Mouse (Mus musculus) hindbrain, embryonic 11.5 days (tissue): Measurements from ENCODE around the gene Cyb5d1. TPM values are rescaled to one million over a fixed set of nuclear protein-coding genes. Genes with fewer than 3 reads are reported as not detected.

ENCODE experiments used
- ATAC-seq: fragments of 200-750 bp; cut with Nextera tagmentation; 2 replicates; pipeline ENCODE4 v1.8.0; 2017; ENCODE audit warnings: mild to moderate bottlenecking, moderate TSS enrichment, moderate library complexity; ENCODE audit not compliant: low FRiP score
- DNase-seq: peaks from one replicate; pipeline ENCODE4 v3.0.0-alpha.2; 2015; ENCODE audit warnings: low spot score
- H3K27ac ChIP-seq: fragments of 300-500 bp; sonication (generic); 2 replicates; pipeline ENCODE4 v1.5.1; 2014; ENCODE audit warnings: mild to moderate bottlenecking, low read depth, low read length
- H3K27me3 ChIP-seq: fragments of 300-500 bp; sonication (generic); 2 replicates; pipeline ENCODE4 v1.6.1; 2014; ENCODE audit warnings: mild to moderate bottlenecking, low read length, moderate library complexity, mixed read lengths; ENCODE audit not compliant: control insufficient read depth, insufficient read depth
- H3K36me3 ChIP-seq: fragments of 300-500 bp; sonication (generic); 2 replicates; pipeline ENCODE4 v1.6.1; 2014; ENCODE audit warnings: mild to moderate bottlenecking, low read length, moderate library complexity, mixed read lengths; ENCODE audit not compliant: control insufficient read depth, insufficient read depth
- H3K4me1 ChIP-seq: fragments of 300-500 bp; sonication (generic); replicated peaks from 2 replicates; pipeline ENCODE4 v1.6.1; 2014; ENCODE audit warnings: low read length, mixed read lengths; ENCODE audit not compliant: control insufficient read depth, insufficient read depth
- H3K4me2 ChIP-seq: fragments of 300-500 bp; sonication (generic); replicated peaks from 2 replicates; pipeline ENCODE4 v1.6.1; 2014; ENCODE audit warnings: mild to moderate bottlenecking, low read depth, low read length
- H3K4me3 ChIP-seq: fragments of 300-500 bp; sonication (generic); 2 replicates; pipeline ENCODE4 v1.5.1; 2014; ENCODE audit warnings: low read depth, low read length
- H3K9ac ChIP-seq: fragments of 300-500 bp; sonication (generic); 2 replicates; pipeline ENCODE4 v1.6.1; 2014; ENCODE audit warnings: low read depth, low read length
- H3K9me3 ChIP-seq: fragments of 300-500 bp; sonication (generic); 2 replicates; pipeline ENCODE4 v1.6.1; 2016; ENCODE audit warnings: low read length; ENCODE audit not compliant: control insufficient read depth
- WGBS: fragments of 180-500 bp; shearing (Covaris S2); extraction: QIAGEN DNeasy Blood & Tissue Kit; methylation state at CpG from one replicate; pipeline ENCODE4 v1.1.7; 2014; 5-methylcytosine and 5-hydroxymethylcytosine counted together
- polyA plus RNA-seq: library from polyadenylated mRNA; unstranded; fragments of >200 nt; fragmentation: Nextera tagmentation; extraction: Ambion mirVana; gene quantifications from 2 replicates; pipeline ENCODE4 v1.2.1, GENCODE M21; 2014

Cyb5d1 gene
- polyA plus RNA-seq, 1 experiment from 2014 or later, result 32.7 TPM

DNA sequence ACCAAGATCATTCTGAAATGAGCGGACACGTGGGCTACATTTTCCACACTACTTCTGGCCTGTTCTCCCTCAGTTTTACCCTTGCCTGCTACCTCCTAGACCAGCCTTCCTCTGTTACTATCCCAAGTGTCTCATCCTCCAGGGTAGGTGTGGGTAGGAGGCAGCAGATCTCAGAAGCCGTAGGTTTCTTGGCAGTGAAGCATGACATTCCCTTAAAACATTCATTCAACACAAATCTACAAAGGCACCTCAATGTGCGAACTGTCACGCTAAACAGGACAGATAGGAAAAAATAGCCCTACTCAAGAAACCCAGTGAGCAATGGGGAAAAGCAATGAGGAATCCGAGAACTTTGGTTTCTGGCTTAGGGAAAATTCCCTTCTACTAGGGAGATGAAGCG is 17.1 kb upstream of the Cyb5d1 start:
- Histone ChIP-seq H3K4me3 (peak overlapping the region; percentile 88), H3K27me3 (no peaks in the 10 kb centered on the region), H3K9ac (peak overlapping the region; percentile 95; the same call in 1 of the 2 replicates), H3K4me1 (peaks cover 28% of the 10 kb centered on the region), H3K36me3 (peaks cover 3% of the 10 kb centered on the region; the same call in 1 of the 2 replicates), H3K27ac (peak overlapping the region; percentile 98), H3K4me2 (peak overlapping the region; percentile 99), H3K9me3 (no peaks in the 10 kb centered on the region)
- 65% methylated on average over 7 of the region's 7 CpGs for WGBS
- ATAC-seq (no peak), DNase-seq (no peak)

DNA sequence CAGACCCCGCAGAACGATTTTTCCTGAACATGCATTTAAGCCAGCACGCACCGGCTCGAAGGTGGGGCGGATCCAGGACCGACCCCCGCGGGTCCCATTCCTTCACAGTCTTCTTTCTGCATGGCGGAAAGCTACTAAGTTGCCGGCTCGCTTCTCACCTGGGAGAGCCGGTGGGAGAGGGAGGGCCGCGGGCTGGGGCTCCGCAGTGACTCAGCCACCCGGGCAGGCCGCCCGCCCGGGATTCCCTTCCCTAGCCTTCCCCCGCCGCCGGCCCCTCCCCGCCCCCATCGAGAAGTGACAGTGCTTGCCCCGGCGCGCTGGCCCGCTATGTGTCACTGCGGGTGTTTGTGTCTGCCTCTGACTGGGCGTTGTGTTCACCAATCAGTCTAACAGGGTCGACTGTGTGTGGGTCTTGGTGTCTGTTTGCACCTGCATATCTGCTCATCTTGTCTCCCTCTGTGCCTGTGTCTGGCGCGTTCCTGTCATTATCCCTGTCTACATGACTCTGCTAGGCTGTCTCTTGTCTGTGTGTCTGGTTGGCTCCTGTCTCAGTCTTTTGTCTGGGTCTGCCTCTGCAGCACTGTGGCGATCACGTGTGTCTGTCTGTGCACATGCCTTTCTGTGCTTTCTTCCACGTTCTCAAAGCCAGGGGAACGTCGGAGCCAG is 16.2 kb upstream of the Cyb5d1 start:
- peaks cover 3% of the 10 kb centered on the region; the same call in 1 of the 2 replicates for H3K36me3 ChIP-seq
- H3K4me2 ChIP-seq, result peak overlapping the region; percentile 99
- H3K27ac ChIP-seq, result peak overlapping the region; percentile 98
- WGBS, result under 1% methylated on average over 38 of the region's 39 CpGs
- ATAC-seq, result peak; percentile 7; the same call in 1 of the 2 replicates
- DNase-seq, result peak; percentile 75
- no peaks in the 10 kb centered on the region for H3K27me3 ChIP-seq
- peak overlapping the region; percentile 88 for H3K4me3 ChIP-seq
- peak overlapping the region; percentile 95 for H3K9ac ChIP-seq
- no peaks in the 10 kb centered on the region for H3K9me3 ChIP-seq
- peaks cover 26% of the 10 kb centered on the region for H3K4me1 ChIP-seq

DNA sequence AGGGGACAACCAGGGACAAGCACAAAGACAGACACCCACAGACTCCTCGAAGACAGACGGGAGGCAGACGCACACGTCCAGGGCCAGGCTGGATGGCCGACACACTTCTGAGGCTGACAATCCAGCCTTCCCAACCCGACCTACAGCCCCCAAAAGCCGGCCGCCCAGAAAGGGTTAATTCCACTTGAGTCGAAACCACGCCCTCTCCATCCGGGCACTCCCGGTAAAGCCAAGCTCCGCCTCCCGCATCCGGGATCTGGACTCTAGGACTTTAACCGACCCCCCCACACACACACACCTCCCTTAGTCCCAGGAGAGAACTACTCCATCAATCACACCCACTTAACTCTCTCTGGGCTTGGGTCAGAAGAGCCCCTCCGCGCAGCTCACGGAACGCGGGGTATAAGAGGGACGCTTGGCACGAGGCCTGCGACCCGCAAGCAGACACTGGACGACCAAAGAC is 15.7 kb upstream of the Cyb5d1 start:
- no peaks in the 10 kb centered on the region for H3K27me3 ChIP-seq
- ATAC-seq, result peak; percentile 63
- DNase-seq, result peak; percentile 100
- peak overlapping the region; percentile 98 for H3K27ac ChIP-seq
- peak overlapping the region; percentile 88 for H3K4me3 ChIP-seq
- WGBS, result 0% methylated on average over 26 of the region's 26 CpGs
- H3K4me1 ChIP-seq, result peaks cover 26% of the 10 kb centered on the region
- peak overlapping the region; percentile 95 for H3K9ac ChIP-seq
- no peaks in the 10 kb centered on the region for H3K9me3 ChIP-seq
- H3K36me3 ChIP-seq, result peaks cover 7% of the 10 kb centered on the region; the same call in 1 of the 2 replicates
- peak overlapping the region; percentile 99 for H3K4me2 ChIP-seq

DNA sequence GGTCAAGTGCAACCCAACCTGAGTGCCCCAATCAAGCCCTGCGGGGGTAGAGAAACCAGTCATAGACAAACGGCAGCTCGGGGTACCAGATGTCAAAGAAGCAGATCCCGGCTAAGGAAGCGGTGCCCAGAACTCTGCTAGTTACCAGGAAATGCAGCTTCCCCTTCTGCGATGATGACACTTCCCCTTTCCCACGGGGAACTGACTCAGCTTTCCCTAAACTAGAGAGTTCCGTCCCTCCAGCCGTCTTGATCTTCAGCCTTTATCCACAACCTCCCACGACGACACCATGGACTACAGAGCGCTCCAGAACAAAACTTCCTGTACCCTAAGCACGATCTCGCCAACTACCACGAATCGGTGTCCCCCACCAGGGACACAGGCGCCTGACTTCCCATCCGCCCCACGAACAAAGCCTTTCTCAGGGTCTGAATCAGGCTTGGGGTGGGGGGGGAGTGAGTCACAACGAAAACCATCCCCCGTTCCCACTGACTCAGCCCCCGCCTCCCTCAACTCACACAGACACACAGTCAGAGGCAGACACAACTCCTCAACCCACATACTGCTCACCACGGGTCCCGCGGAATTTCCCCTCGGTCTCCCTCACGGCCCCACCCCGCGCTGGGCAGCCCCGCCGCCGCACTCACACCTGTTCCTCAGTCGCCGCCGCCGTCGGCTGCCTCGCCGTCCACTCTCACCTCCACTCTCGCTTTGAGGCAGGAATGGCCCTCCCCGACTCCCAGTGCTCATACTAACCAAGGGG is 15.1 kb upstream of the Cyb5d1 start:
- WGBS, result under 1% methylated on average over 40 of the region's 41 CpGs
- Histone ChIP-seq H3K4me3 (peak overlapping the region; percentile 88), H3K4me1 (peaks cover 26% of the 10 kb centered on the region), H3K4me2 (peak overlapping the region; percentile 99), H3K36me3 (peaks cover 10% of the 10 kb centered on the region), H3K9ac (peak overlapping the region; percentile 95), H3K27me3 (no peaks in the 10 kb centered on the region), H3K27ac (peak overlapping the region; percentile 98), H3K9me3 (no peaks in the 10 kb centered on the region)
- ATAC-seq (peak; percentile 0; the same call in 1 of the 2 replicates), DNase-seq (peak; percentile 64)

DNA sequence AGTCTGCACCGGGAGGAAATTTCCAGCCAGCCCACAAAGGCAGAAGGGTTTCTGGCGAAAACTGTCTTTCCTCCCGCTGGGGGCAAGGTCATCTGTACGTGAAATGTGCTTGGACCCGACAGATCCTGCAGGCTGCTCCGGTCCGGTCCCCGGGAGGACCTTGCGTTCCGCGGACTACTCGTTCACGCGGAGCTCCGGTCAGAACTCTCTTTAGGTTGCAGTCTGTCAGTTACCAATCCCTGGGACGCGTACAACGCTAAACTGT is 14.5 kb upstream of the Cyb5d1 start:
- Histone ChIP-seq H3K27me3 (no peaks in the 10 kb centered on the region), H3K4me2 (peak overlapping the region; percentile 99), H3K9me3 (no peaks in the 10 kb centered on the region), H3K4me3 (peak overlapping the region; percentile 88), H3K36me3 (peaks cover 15% of the 10 kb centered on the region), H3K4me1 (peaks cover 26% of the 10 kb centered on the region), H3K27ac (peak overlapping the region; percentile 98), H3K9ac (peak overlapping the region; percentile 95)
- DNase-seq (no peak), ATAC-seq (no peak)
- 0% methylated on average over 18 of the region's 18 CpGs for WGBS

DNA sequence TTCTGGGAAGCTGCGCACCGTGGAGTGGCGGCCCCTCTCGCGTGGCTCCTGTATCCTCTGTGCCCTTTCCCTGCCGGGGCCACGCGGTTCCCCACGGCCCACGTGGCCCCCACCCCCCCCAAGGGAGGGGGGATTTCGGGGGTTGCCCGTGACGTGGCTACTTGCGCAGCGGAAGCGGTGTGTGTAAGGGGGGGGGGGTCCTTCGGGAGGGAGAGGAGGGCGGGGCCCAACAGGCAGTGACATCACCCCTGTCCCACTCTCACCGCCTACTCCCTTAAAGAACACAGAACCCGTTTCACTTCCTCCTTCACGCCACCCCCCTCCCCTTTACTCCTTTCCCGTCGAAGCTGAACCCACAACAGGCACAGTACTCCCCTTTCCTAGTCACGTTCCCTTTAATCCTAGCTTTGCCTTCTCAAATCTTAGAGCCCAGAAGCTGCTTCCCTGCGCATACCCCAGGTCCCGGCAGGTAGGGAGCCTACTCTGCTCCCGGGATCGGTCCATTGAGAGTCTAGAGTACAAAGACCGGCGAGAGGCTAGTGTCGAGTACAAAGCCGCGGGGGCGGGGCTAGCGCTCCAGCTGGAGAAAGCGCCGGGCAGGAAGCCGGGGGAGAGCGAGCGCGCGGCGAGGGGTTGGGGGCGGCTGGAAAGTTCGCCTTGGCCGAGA is 14.1 kb upstream of the Cyb5d1 start:
- peak overlapping the region; percentile 88 for H3K4me3 ChIP-seq
- no peaks in the 10 kb centered on the region for H3K9me3 ChIP-seq
- H3K27me3 ChIP-seq, result no peaks in the 10 kb centered on the region
- H3K4me1 ChIP-seq, result peaks cover 26% of the 10 kb centered on the region
- peak overlapping the region; percentile 98 for H3K27ac ChIP-seq
- H3K36me3 ChIP-seq, result peaks cover 20% of the 10 kb centered on the region
- peak overlapping the region; percentile 99 for H3K4me2 ChIP-seq
- ATAC-seq (peak; percentile 45), DNase-seq (peak; percentile 91)
- H3K9ac ChIP-seq, result peak overlapping the region; percentile 95
- WGBS, result under 1% methylated on average over 38 of the region's 46 CpGs

DNA sequence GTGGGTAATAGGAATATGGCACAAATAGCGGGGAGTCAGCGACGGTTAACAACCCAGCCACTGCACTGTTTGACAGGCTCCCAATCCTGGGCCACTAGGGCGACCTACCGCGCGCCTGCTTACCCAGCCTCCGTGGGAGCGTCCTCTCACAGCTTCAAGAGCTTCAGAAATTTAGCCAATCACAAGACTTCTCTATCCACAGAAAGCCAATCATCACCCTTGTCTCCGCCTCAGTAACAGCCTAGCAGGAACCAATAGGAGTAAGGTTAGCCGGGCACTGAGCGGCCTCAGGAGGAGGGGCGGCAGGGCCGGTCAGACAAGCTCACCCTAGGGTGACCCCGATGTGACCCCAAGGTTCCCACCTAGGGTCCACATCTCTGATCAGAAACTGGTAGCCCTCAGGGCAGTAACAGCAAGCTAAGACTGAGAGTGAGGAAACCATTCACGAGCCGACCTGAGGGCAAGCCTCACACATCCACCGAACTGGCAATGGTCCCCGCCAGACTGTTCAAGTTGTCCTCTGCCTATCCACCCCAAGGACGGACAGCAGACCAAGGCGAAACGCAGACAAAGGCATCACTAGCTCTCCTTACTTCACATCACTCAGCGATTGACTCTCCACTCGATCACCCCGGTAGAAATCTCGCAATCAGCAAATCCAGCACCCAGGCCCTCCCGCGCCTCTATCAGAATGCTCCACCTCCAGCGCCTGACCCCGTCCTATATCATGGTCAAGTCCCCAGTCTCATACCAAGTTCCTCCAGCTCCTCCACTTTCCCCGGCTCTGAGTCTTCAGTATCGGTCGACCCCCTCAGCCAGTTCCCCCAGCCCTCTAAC is 13.3 kb upstream of the Cyb5d1 start:
- H3K27ac ChIP-seq, result peak overlapping the region; percentile 98
- peak overlapping the region; percentile 88 for H3K4me3 ChIP-seq
- under 1% methylated on average over 33 of the region's 33 CpGs for WGBS
- ATAC-seq, result peak; percentile 75
- no peaks in the 10 kb centered on the region for H3K9me3 ChIP-seq
- H3K36me3 ChIP-seq, result peaks cover 23% of the 10 kb centered on the region
- peak; percentile 80 for DNase-seq
- H3K4me1 ChIP-seq, result peaks cover 19% of the 10 kb centered on the region; the same call in 1 of the 2 replicates
- H3K4me2 ChIP-seq, result peak overlapping the region; percentile 99
- H3K9ac ChIP-seq, result peak overlapping the region; percentile 95
- no peaks in the 10 kb centered on the region for H3K27me3 ChIP-seq

DNA sequence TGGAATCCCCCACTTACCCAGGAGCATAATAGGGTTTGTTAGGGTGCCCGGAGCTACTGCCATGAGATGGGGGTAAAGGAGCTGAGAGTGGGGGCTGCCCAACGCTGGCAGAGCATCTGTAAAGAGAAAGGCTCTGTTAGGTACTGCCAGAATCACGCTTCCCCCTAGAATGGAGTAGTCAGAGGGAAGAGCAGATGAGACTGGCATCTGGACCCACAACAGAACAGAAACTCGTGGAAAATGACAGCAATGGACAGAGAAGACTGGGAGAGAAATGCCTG is 12.2 kb upstream of the Cyb5d1 start:
- Histone ChIP-seq H3K9me3 (no peaks in the 10 kb centered on the region), H3K4me2 (peak overlapping the region; percentile 99; the same call in 1 of the 2 replicates), H3K27ac (no peak overlapping the region), H3K4me1 (peaks cover 15% of the 10 kb centered on the region; the same call in 1 of the 2 replicates), H3K4me3 (peak overlapping the region; percentile 88; the same call in 1 of the 2 replicates), H3K36me3 (peaks cover 24% of the 10 kb centered on the region), H3K27me3 (no peaks in the 10 kb centered on the region), H3K9ac (no peak overlapping the region)
- 87% methylated on average over 4 of the region's 4 CpGs for WGBS
- DNase-seq (no peak), ATAC-seq (no peak)
